ENCODE assay signal across 21 mouse cellular contexts in genomic region chr7:36031881-36032280, GRCm38 (mm10).
DNase-seq lines count a peak whose midpoint lies in the region; ATAC-seq lines count a peak whose summit lies in the region.
"Had no signal": no experiment of that assay in that cellular context is flagged by ENCODE, and none has a peak within 500 bp of the region (broad histone marks: within the 10 kb centered on the region; RNA-seq: fewer than 3 reads in every experiment).

No protein-coding gene starts in this region.

- ATAC-seq in megakaryocyte, adult 5-6 weeks (ENCODE audit: poor library complexity, severe bottlenecking): no peak
- ATAC-seq: activated CD4-positive, CD25-positive, alpha-beta regulatory T cell, adult 4 months; CD4-positive, CD25-positive, alpha-beta regulatory T cell, adult 4 months; Patski had no signal

- H3K4me3 ChIP-seq in megakaryocyte, embryonic 14.5 days (replicated peaks): peak overlapping the region; percentile 40

- intact Hi-C loops in heart, postnatal 14 days (cut with DNase I): no loop called here

- peaks cover 37% of the 10 kb centered on the region for H3K9me3 ChIP-seq in megakaryocyte, embryonic 14.5 days

- H3K27me3 ChIP-seq in megakaryocyte, embryonic 14.5 days (replicated peaks): no peaks in the 10 kb centered on the region
- H3K27me3 ChIP-seq: CH12.LX had no signal

- H3K36me3 ChIP-seq in megakaryocyte, embryonic 14.5 days (replicated peaks; ENCODE audit: low read length): no peaks in the 10 kb centered on the region
- H3K36me3 ChIP-seq: G1E had no signal

- 0 out of 2 replicates have a peak, but pooled peaks cover 3% of the 10 kb centered on the region for H3K4me1 ChIP-seq in megakaryocyte, embryonic 14.5 days

- DNase-seq in heart, adult 11 months: peak; percentile 82
- DNase-seq in heart, postnatal 14 days: no peak
- DNase-seq in testis, postnatal 10 days (ENCODE audit: low spot score): peak; percentile 56
- no peak for DNase-seq in testis, postnatal 14 days (ENCODE audit: low spot score)
- DNase-seq: adrenal gland, adult 2 months; adrenal gland, adult 8-10 months; adrenal gland, postnatal 10 days; adrenal gland, postnatal 14 days; adrenal gland, postnatal 25 days; adrenal gland, postnatal 36 days; B cell, adult 2 months; cerebellum, adult 11 months; cerebellum, adult 11-12 months; cerebellum, adult 18-20 months had no signal

Comparison
In these comparisons a context has a peak if more than half of its experiments do, and no peak if none do; other contexts are left out.
1. DNase-seq: peak in heart, adult 11 months (single experiment) and testis, postnatal 10 days (single experiment); none in heart, postnatal 14 days (0 of 2) and testis, postnatal 14 days (single experiment).